Mouse (Mus musculus): Measurements from ENCODE around the gene Itpripl1. TPM values are rescaled to one million over a fixed set of nuclear protein-coding genes. Genes with fewer than 3 reads are reported as not detected.

Gene Itpripl1
- polyA plus RNA-seq, 1 experiment from 2014 or later = 24.0 TPM

Other genes with a start within 250 kb of the Itpripl1 start
- gene Sppl2a, start 210.2 kb downstream of the Itpripl1 start, polyA plus RNA-seq (2015; fragmentation: Nextera tagmentation; extraction: Ambion mirVana) = 20.0 and 25.3 TPM in 2 replicates
- gene Ap4e1, start 134.7 kb downstream of the Itpripl1 start, polyA plus RNA-seq (2015; fragmentation: Nextera tagmentation; extraction: Ambion mirVana) = 3.9 and 4.4 TPM in 2 replicates
- gene Blvra, start 72.8 kb downstream of the Itpripl1 start, polyA plus RNA-seq (2015; fragmentation: Nextera tagmentation; extraction: Ambion mirVana) = 51.6 and 56.3 TPM in 2 replicates
- 54.9 and 57.2 TPM in 2 replicates for gene Ncaph, start 9.5 kb downstream of the Itpripl1 start, polyA plus RNA-seq (2015; fragmentation: Nextera tagmentation; extraction: Ambion mirVana)
- gene 1810024B03Rik, start 64.8 kb upstream of the Itpripl1 start, polyA plus RNA-seq (2015; fragmentation: Nextera tagmentation; extraction: Ambion mirVana) = 0.58 and 0.76 TPM in 2 replicates
- gene Snrnp200, start 64.9 kb upstream of the Itpripl1 start, polyA plus RNA-seq (2015; fragmentation: Nextera tagmentation; extraction: Ambion mirVana) = 23.3 and 29.1 TPM in 2 replicates
- gene Ciao1, start 104.4 kb upstream of the Itpripl1 start, polyA plus RNA-seq (2015; fragmentation: Nextera tagmentation; extraction: Ambion mirVana) = 39.9 and 40.7 TPM in 2 replicates
- 12.1 and 12.2 TPM in 2 replicates for gene Tmem127, start 104.5 kb upstream of the Itpripl1 start, polyA plus RNA-seq (2015; fragmentation: Nextera tagmentation; extraction: Ambion mirVana)
- 37.5 and 40.0 TPM in 2 replicates for gene Stard7, start 126.8 kb upstream of the Itpripl1 start, polyA plus RNA-seq (2015; fragmentation: Nextera tagmentation; extraction: Ambion mirVana)
- 2.6 and 2.9 TPM in 2 replicates for gene Dusp2, start 192.7 kb upstream of the Itpripl1 start, polyA plus RNA-seq (2015; fragmentation: Nextera tagmentation; extraction: Ambion mirVana)
- gene Astl, start 195.2 kb upstream of the Itpripl1 start, polyA plus RNA-seq (2015; fragmentation: Nextera tagmentation; extraction: Ambion mirVana) = 0.03 TPM in 1 of 2 replicates, not detected in the other
- 21.7 and 24.0 TPM in 2 replicates for gene Adra2b, start 219.8 kb upstream of the Itpripl1 start, polyA plus RNA-seq (2015; fragmentation: Nextera tagmentation; extraction: Ambion mirVana)

Measured in liver, embryonic 15.5 days (tissue).